Mouse (Mus musculus) liver, embryonic 13.5 days (tissue): ENCODE results near the gene Spata21. TPM values are rescaled to one million over a fixed set of nuclear protein-coding genes. Genes with fewer than 3 reads are reported as not detected.

Source experiments
- ATAC-seq: fragments of 200-750 bp; cut with Nextera tagmentation; 2 replicates; pipeline ENCODE4 v1.8.0; 2017; ENCODE audit warnings: low read depth, mild to moderate bottlenecking, moderate number of reproducible peaks, moderate library complexity
- DNase-seq: peaks from one replicate; pipeline ENCODE4 v3.0.0; 2022
- H3K27ac ChIP-seq: fragments of 300-500 bp; sonication (generic); 2 replicates; pipeline ENCODE4 v1.5.1; 2015; ENCODE audit warnings: moderate library complexity, mild to moderate bottlenecking, inconsistent platforms
- H3K27me3 ChIP-seq: fragments of 300-500 bp; sonication (generic); 2 replicates; pipeline ENCODE4 v1.6.1; 2015; ENCODE audit warnings: mild to moderate bottlenecking, inconsistent platforms
- H3K36me3 ChIP-seq: fragments of 300-500 bp; sonication (generic); 2 replicates; pipeline ENCODE4 v1.6.1; 2015; ENCODE audit warnings: mild to moderate bottlenecking, inconsistent platforms
- H3K4me1 ChIP-seq: fragments of 300-500 bp; sonication (generic); replicated peaks from 2 replicates; pipeline ENCODE4 v1.6.1; 2015; ENCODE audit warnings: inconsistent platforms
- H3K4me2 ChIP-seq: fragments of 300-500 bp; sonication (generic); 2 replicates; pipeline ENCODE4 v1.6.1; 2015; ENCODE audit warnings: inconsistent platforms, mild to moderate bottlenecking, moderate library complexity
- H3K4me3 ChIP-seq: fragments of 300-500 bp; sonication (generic); replicated peaks from 2 replicates; pipeline ENCODE4 v1.5.1; 2015; ENCODE audit warnings: mild to moderate bottlenecking, inconsistent platforms
- H3K9ac ChIP-seq: fragments of 300-500 bp; sonication (generic); 2 replicates; pipeline ENCODE4 v1.6.1; 2015; ENCODE audit warnings: mild to moderate bottlenecking, inconsistent platforms
- H3K9me3 ChIP-seq: fragments of 300-500 bp; sonication (generic); replicated peaks from 2 replicates; pipeline ENCODE4 v1.6.1; 2016; ENCODE audit warnings: inconsistent platforms
- WGBS: fragments of 180-500 bp; shearing (Covaris S2); methylation state at CpG from one replicate; pipeline ENCODE4 v1.1.7; 2015; ENCODE audit not compliant: insufficient replicate concordance; 5-methylcytosine and 5-hydroxymethylcytosine counted together
- polyA plus RNA-seq: library from polyadenylated mRNA; unstranded; fragments of >200 nt; fragmentation: Nextera tagmentation; extraction: Ambion mirVana; gene quantifications from 2 replicates; pipeline ENCODE4 v1.2.1, GENCODE M21; 2015

Gene Spata21
- polyA plus RNA-seq, 1 experiment from 2014 or later: not detected

DNA sequence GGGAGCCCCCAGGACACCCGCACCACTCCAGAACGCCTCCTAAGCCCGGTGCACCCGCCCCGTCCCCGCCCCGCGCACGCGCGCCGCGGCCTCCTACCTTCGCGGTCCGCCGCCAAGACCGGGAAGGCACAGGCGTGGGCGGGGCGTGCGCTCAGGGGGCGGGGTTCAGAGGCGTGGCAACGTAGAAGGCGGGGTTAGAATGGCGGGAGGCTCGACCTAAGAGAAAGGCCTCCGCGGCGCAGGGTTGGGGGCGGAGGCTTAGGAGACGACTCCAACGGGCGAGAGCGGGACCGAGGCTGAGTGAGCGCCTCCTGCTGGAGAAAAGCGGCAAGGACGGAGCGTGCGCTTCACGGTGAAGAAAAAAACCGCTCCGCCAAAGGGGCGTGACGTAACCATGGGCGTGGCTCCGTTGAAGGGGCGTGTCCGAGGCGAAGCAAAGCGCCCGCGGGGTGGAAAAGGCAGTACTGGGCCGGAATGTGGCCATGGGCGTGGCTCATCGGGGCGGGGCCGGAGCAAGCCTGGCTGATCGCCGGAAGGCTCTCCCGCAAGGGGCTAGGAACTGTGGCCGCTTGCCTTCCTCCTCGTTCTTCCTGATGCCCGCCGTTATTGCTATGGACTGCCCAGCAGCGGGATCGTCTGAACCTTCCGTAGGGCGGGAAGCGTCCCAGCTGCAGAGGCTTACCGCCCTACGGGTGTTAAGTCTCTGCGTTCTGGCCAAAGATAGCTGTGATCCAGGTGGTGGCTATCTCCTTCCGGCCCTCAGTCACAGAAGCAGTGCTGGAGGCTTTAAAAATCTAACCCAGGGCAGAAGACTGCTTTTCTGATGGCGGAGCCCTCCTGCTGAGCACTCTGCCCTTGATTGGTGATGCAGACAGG is 27.5 kb upstream of the Spata21 start, which contains the start of gene Crocc:
Gene Crocc (minus strand): TSS at position 125 of the 876 bp plus-strand sequence.
- H3K27me3 ChIP-seq: no peaks in the 10 kb centered on the region
- WGBS: under 1% methylated on average over 77 of the region's 77 CpGs
- H3K4me3 ChIP-seq: peak within 1 kb of the TSS; percentile 69
- no peaks in the 10 kb centered on the region for H3K9me3 ChIP-seq
- peaks cover 11% of the 10 kb centered on the region for H3K36me3 ChIP-seq
- H3K9ac ChIP-seq: peak within 1 kb of the TSS; percentile 76
- DNase-seq (peak; percentile 92), ATAC-seq (peak; percentile 90)
- H3K4me1 ChIP-seq: peaks cover 22% of the 10 kb centered on the region
- H3K27ac ChIP-seq: peak within 1 kb of the TSS; percentile 82
- H3K4me2 ChIP-seq: peak within 1 kb of the TSS; percentile 93

DNA sequence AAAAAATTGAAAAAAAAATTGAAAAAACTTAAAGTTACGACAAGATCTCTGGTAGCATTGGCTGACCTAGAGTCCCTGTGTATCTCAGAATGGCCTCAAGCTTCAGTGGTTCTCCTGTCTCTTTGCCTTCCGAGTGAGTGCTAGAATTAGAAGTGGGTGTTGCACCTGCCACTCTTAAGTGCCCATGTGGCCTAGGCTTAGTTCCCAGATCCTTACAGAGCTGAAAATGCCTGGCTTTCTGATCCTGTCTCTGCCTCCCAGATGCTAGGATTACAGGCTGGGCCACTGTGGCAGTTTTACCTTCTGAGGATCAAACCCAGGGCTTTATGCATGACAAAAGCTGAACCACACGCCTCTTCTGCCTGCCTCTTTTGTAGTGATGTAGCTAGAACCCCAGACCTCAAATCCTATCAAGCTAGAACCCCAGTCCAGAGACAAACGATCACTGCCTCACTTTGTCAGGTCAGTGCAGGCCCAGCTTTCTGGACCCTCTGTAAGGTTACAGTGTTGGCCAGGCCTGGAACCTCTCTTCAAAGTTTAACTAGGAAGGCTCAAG is 24.0 kb upstream of the Spata21 start:
- Histone ChIP-seq H3K4me2 (no peak overlapping the region), H3K27ac (no peak overlapping the region), H3K4me3 (no peak overlapping the region), H3K27me3 (no peaks in the 10 kb centered on the region), H3K4me1 (peaks cover 43% of the 10 kb centered on the region), H3K9me3 (no peaks in the 10 kb centered on the region), H3K36me3 (peaks cover 46% of the 10 kb centered on the region), H3K9ac (no peak overlapping the region; the same call in 1 of the 2 replicates)
- 82% methylated on average over 4 of the region's 4 CpGs for WGBS
- DNase-seq (no peak), ATAC-seq (no peak)

DNA sequence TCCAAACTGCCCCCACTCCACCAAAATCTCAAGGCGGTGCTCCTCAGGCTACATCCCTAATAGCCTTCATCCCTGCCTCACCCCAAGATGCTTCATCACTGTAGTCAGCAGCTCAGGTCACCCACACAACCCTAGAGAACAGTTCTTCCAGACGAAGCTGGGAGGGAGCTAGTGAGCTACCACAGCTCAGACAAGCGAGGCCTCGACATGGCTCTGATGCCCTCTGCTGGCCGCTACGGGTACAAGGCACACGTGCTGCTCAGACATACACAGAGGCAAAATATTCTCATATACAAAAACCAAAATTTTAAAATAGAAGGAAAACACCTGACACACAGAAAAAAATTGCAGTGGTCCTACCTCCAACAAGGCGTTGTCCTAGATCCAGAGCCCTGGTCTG is 23.0 kb upstream of the Spata21 start:
- WGBS: 7% methylated on average over 8 of the region's 8 CpGs
- ATAC-seq (no peak), DNase-seq (peak; percentile 18)
- no peak overlapping the region for H3K4me2 ChIP-seq
- H3K27ac ChIP-seq: no peak overlapping the region
- H3K27me3 ChIP-seq: no peaks in the 10 kb centered on the region
- no peak overlapping the region for H3K9ac ChIP-seq
- H3K4me3 ChIP-seq: no peak overlapping the region
- no peaks in the 10 kb centered on the region for H3K9me3 ChIP-seq
- peaks cover 55% of the 10 kb centered on the region for H3K36me3 ChIP-seq
- H3K4me1 ChIP-seq: peaks cover 45% of the 10 kb centered on the region

DNA sequence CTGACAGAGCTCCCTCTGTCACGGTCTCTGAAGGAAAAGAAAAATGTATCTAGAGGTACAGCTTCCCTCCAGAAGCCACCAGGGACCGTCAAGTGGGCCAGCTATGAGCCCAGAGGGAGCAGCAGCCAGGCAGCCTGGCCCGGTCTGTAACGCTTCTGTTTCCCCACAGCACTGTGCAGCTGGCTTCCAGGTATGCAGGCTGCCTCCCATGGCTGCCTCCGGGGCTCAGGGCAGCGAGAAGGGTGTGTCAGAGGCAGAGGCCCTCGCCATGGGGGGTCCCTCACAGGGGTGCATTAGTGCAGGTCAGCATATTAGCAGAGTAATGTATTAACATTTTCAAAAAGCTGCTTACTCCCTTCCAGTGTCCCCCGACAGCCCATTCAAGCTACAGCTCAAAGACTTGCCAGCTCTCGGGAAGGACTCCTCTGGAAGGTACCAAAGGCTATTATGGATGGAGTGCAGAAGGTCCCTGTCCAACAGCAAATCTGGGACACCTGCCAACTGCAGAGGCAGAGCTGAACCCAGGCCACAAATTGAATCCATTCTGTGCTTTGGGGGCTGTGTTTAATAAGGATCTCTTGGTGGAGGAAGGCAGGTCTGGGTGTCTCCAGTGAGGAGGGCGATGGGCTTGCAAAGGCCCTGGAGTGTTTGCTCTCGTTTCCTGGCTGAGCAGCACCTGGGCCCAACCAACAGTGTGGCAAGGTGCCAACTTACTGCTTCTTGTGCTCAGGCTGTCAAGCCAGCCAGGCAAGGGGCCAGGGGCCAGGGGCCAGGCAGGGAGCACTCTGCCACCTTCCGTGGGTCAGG is 21.2 kb upstream of the Spata21 start:
- ATAC-seq (no peak), DNase-seq (no peak)
- H3K27me3 ChIP-seq: no peaks in the 10 kb centered on the region
- H3K36me3 ChIP-seq: peaks cover 73% of the 10 kb centered on the region
- no peak overlapping the region for H3K9ac ChIP-seq
- 82% methylated on average over 12 of the region's 12 CpGs for WGBS
- H3K4me1 ChIP-seq: peaks cover 47% of the 10 kb centered on the region
- no peak overlapping the region for H3K4me3 ChIP-seq
- no peaks in the 10 kb centered on the region for H3K9me3 ChIP-seq
- peak overlapping the region; percentile 83 for H3K27ac ChIP-seq
- H3K4me2 ChIP-seq: no peak overlapping the region

DNA sequence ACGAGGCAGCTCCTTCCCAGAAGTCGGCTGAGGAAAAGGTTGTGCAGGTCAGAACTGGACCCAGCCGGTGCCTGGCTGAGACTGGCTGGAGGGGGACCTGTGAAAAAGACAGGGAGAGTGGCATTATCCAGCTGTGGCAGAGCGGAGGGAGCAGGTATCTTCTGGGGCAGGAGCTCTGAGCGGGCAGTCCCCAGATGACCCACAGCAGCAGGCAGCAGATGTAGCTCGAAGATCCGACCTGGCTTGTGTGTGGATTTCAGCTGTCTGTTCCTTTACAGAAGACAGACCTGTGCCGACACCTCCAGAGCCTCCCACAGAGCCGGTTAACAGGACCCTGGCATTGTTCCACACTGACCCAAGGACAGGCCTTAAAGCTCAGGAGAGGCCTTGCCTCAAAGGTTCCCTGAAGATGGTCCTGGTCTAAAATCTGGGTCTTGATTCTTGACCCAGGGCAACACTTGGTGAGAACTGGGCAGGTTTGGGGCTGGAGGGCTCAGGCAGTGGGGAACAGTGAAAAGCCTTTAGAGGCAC is 20.6 kb upstream of the Spata21 start:
- Histone ChIP-seq H3K9ac (peak overlapping the region; percentile 65), H3K36me3 (peaks cover 80% of the 10 kb centered on the region), H3K27me3 (no peaks in the 10 kb centered on the region), H3K27ac (peak overlapping the region; percentile 83), H3K4me1 (peaks cover 54% of the 10 kb centered on the region), H3K9me3 (no peaks in the 10 kb centered on the region), H3K4me2 (no peak overlapping the region), H3K4me3 (no peak overlapping the region)
- DNase-seq (no peak), ATAC-seq (no peak)
- WGBS: 83% methylated on average over 9 of the region's 9 CpGs

DNA sequence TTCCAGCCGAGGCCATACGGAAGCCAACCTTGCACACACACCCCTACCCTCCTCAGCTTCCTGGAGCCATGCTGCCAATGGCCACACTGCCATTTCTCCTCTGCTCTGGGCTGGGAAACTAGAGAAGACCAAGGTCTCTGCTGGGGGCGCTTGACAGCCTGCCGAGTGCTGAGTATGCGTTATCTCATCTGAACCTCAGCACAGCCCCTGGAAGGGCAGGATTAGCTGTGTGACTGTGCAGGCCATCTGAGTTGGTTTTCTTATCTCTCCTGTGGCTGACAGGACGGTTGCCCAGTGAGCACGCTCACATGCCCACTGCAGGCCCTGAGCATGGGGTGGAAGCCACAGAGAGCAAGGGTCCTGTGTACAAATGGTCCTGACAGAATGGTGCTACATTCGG is 19.5 kb upstream of the Spata21 start:
- ATAC-seq (peak; percentile 88), DNase-seq (peak; percentile 29)
- peak overlapping the region; percentile 43 for H3K4me2 ChIP-seq
- WGBS: 21% methylated on average over 8 of the region's 8 CpGs
- H3K9me3 ChIP-seq: no peaks in the 10 kb centered on the region
- peaks cover 91% of the 10 kb centered on the region for H3K36me3 ChIP-seq
- peak overlapping the region; percentile 6 for H3K4me3 ChIP-seq
- peak overlapping the region; percentile 83 for H3K27ac ChIP-seq
- peak overlapping the region; percentile 65 for H3K9ac ChIP-seq
- H3K4me1 ChIP-seq: peaks cover 64% of the 10 kb centered on the region
- H3K27me3 ChIP-seq: no peaks in the 10 kb centered on the region

DNA sequence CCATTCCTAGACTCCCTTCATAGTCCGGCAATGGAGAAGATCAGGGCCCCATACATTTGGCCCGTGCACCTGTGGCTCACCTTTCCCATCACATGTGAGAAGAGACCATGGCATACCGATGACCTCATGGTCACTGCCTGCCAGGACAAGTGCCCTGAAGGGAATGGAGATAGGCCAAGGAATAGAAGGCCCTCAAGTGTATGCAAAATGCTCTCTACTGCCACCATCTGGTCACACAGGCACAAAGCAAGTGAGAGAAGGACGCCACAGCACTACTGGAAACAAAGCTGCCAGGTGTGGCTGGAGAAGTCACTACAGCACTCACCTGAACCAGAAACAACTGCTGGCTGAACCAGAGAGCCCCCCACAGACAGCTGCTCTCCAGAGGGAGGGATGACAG is 18.4 kb upstream of the Spata21 start:
- 49% methylated on average over 4 of the region's 4 CpGs for WGBS
- Histone ChIP-seq H3K4me3 (no peak overlapping the region), H3K27me3 (no peaks in the 10 kb centered on the region), H3K36me3 (peaks cover 98% of the 10 kb centered on the region), H3K9ac (0 out of 2 replicates have a peak overlapping the region, but pooled peaks have one; percentile 12), H3K4me1 (peaks cover 75% of the 10 kb centered on the region), H3K4me2 (0 out of 2 replicates have a peak overlapping the region, but pooled peaks have one; percentile 43), H3K9me3 (no peaks in the 10 kb centered on the region), H3K27ac (peak overlapping the region; percentile 83)
- no peak for ATAC-seq
- DNase-seq: no peak

DNA sequence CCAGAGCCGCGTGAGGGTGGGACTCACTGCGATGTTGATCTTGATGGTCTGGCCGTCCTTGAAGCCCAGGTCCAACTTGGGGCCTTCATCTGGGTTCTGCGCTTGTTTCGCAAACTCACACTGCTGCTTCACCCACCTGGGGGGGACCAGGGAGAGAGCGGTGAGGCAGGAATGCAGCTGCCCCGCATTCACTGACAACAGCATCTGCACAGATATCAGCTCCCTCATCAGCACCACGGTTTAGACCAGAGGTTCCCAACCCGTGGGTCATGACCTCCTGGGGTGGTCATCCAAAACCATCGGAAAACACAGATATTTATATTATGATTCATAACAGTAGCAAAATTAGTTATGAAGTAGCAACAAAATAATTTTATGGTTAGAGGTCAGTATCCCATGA is 15.6 kb upstream of the Spata21 start:
- Histone ChIP-seq H3K9ac (no peak overlapping the region; the same call in 1 of the 2 replicates), H3K4me3 (no peak overlapping the region), H3K4me1 (peaks cover 95% of the 10 kb centered on the region), H3K27me3 (no peaks in the 10 kb centered on the region), H3K9me3 (no peaks in the 10 kb centered on the region), H3K27ac (no peak overlapping the region), H3K4me2 (no peak overlapping the region), H3K36me3 (peaks cover 83% of the 10 kb centered on the region)
- DNase-seq (no peak), ATAC-seq (no peak)
- WGBS: 86% methylated on average over 11 of the region's 11 CpGs

DNA sequence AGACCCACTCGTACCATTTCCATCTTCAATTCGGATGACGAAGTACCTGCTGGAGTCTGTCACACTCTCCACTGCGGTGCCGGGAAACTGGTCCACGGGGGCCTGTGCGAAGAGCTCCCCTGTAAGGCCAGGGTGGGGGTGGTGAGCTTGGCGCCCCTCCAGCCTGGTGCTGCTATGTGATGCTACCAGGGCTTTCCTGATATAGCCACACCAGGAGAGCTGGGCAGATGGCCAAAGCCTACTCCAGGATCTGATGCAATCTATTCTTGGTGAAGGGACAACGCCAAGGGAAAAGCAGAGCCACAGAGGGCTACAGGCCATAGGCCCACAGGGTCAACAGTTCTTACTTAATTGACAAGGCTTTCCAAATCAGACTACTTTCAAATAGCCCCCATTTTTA is 14.5 kb upstream of the Spata21 start:
- peak overlapping the region; percentile 98 for H3K27ac ChIP-seq
- peak overlapping the region; percentile 97 for H3K9ac ChIP-seq
- no peaks in the 10 kb centered on the region for H3K27me3 ChIP-seq
- peaks cover 71% of the 10 kb centered on the region for H3K36me3 ChIP-seq
- peak overlapping the region; percentile 98 for H3K4me3 ChIP-seq
- peaks cover 86% of the 10 kb centered on the region for H3K4me1 ChIP-seq
- H3K4me2 ChIP-seq: peak overlapping the region; percentile 95
- H3K9me3 ChIP-seq: no peaks in the 10 kb centered on the region
- DNase-seq (no peak), ATAC-seq (no peak)
- WGBS: 75% methylated on average over 9 of the region's 9 CpGs

DNA sequence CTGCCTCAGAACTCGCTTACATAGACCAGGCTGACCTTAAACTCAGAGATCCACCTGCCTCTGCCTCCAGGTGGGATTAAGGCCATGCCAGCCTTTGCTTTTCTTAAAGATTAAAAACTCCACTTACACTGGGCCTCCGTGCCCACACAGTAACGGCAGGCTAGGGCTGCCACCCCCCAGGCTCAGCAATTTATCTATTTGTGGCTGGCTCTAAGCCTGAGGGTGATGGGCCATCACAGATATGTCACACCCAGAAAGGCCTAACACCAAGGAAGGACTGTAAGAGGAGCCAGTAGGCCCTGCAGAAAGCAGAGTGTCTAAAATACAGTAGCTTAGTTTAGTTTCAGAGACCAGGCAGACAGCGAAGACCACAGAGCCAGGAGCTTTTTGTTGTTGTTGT is 14.0 kb upstream of the Spata21 start:
- DNase-seq: peak; percentile 24
- Histone ChIP-seq H3K4me3 (peak overlapping the region; percentile 98), H3K36me3 (peaks cover 67% of the 10 kb centered on the region), H3K9me3 (no peaks in the 10 kb centered on the region), H3K27ac (peak overlapping the region; percentile 98), H3K27me3 (no peaks in the 10 kb centered on the region), H3K4me1 (peaks cover 81% of the 10 kb centered on the region), H3K4me2 (peak overlapping the region; percentile 95), H3K9ac (peak overlapping the region; percentile 97)
- ATAC-seq: peak; percentile 72
- 38% methylated on average over 4 of the region's 4 CpGs for WGBS
